Mouse (Mus musculus) G1E-ER4 (cell line): ENCODE data around the gene Lst1. TPM values are rescaled to one million over a fixed set of nuclear protein-coding genes. Genes with fewer than 3 reads are reported as not detected.

Experiments used
- GATA1 ChIP-seq: IDR thresholded peaks from one replicate; pipeline ENCODE4 v1.8.0; 2012; ENCODE audit warnings: low read length, inconsistent platforms
- polyA plus RNA-seq: library from polyadenylated mRNA; stranded (reverse); fragments of >175 nt; gene quantifications from 2 replicates; pipeline ENCODE4 v1.2.3, GENCODE M21; 2012

Lst1 gene
- polyA plus RNA-seq, 1 experiment: 0.39 TPM

DNA sequence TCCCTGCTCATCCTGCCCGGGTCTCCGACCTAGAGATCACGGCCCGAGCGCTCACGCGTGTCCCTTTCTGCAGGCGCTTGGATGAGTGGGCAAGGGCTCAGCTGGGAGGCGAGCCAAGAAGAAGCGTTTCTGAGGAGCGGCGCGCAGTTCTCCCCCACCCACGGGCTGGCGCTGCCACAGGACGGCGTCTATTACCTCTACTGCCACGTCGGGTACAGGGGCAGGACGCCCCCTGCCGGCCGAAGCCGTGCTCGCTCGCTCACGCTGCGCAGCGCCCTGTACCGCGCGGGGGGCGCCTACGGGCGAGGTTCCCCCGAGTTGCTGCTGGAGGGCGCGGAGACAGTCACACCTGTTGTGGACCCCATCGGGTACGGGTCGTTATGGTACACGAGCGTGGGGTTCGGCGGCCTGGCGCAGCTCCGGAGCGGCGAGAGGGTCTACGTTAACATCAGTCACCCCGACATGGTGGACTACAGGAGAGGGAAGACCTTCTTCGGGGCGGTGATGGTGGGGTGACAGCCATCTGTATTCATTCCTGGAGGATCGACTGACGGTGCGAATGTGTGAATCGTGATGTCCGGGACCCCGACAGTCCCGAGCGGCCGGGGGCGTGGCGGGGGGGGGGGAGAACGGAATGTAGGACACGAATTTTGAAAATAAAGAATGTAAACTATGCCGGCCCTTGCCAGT, 7.5 kb upstream of the Lst1 start:
- TF ChIP-seq GATA1: no peak

GRCm38 (mm10) chr17:35194844-35195630, 6.8 kb upstream of the Lst1 start:
- TF ChIP-seq GATA1: no peak

- no peak for TF ChIP-seq GATA1
These were observed 5.9 kb upstream of the Lst1 start, which contains the start of gene Ltb for GRCm38 (mm10) chr17:35193881-35194843. Gene Ltb, plus strand, starts transcription at chr17:35194439.

DNA sequence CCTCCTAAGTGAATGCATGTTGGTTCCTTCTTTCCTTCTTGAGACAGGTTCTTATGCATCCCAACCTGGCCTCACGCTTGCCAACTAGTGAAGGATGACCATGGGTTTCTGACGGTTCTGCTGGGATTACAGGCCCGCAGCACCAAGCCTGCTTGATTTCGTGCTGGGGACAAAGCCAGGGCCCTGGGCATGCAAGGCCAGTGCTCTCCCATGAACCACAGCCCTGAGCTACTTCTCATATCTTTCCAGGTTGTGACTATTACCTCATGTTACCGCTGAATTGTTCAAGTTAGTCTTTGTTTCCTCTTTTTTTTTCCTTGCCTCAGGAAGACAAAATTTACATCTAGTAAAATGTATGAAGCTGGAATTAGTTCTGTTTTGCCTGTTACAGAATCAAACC, 4.7 kb upstream of the Lst1 start:
- TF ChIP-seq GATA1: no peak

GRCm38 (mm10) chr17:35191723-35192122, 3.5 kb upstream of the Lst1 start:
- TF ChIP-seq GATA1: no peak

DNA sequence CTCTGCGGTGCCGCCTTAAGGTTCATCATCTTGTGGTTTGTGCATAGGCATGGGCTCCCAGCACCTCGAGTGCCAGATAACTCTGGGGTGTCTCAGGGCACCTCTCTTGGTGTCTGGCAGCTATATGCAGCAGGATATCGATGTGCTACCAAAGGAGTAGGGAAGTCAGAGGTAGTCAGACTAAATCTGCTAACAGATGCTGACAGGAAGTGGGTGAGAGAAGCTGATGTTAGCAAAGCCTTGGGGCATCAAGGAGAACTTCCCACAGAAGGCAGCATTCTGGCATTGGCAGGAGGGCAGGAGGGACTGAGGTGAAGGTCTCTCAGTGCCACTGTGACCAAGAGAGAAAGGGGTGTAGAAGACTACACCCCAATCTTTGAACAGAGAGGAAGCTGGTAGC, 1.9 kb upstream of the Lst1 start:
- TF ChIP-seq GATA1: no peak

GRCm38 (mm10) chr17:35189186-35189585, 947 bp upstream of the Lst1 start:
- TF ChIP-seq GATA1: no peak

GRCm38 (mm10) chr17:35187345-35187744, 894 bp downstream of the Lst1 start:
- TF ChIP-seq GATA1: no peak

- no peak for TF ChIP-seq GATA1
These were observed 1.6 kb downstream of the Lst1 start for GRCm38 (mm10) chr17:35186681-35187080.

GRCm38 (mm10) chr17:35185639-35186611, 2.3 kb downstream of the Lst1 start:
- TF ChIP-seq GATA1: no peak

GRCm38 (mm10) chr17:35180093-35180492, 8.1 kb downstream of the Lst1 start:
- no peak for TF ChIP-seq GATA1

DNA sequence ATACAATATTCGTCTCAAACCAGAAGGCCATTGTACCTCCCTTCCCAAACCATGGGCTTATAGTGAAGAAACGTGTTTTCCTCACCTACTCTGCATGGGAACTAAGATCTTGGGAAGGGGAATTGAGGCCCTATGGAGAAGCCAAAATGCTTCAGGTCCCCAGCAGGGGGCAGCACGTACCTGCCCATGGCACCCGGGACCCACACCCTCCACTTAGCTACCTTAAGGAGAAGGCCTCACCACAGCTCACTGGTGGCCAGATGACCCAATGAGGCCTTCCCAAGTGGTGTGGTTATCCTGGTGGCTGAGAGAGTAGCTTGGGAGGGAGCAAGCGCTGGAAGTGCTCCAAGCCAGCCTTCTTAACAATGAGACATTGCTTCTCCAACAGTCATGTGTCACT, 9.7 kb downstream of the Lst1 start:
- no peak for TF ChIP-seq GATA1

GRCm38 (mm10) chr17:35175968-35176367, 12.3 kb downstream of the Lst1 start, which contains the start of gene Aif1:
Gene Aif1, minus strand, starts transcription at chr17:35176068.
- TF ChIP-seq GATA1: no peak

DNA sequence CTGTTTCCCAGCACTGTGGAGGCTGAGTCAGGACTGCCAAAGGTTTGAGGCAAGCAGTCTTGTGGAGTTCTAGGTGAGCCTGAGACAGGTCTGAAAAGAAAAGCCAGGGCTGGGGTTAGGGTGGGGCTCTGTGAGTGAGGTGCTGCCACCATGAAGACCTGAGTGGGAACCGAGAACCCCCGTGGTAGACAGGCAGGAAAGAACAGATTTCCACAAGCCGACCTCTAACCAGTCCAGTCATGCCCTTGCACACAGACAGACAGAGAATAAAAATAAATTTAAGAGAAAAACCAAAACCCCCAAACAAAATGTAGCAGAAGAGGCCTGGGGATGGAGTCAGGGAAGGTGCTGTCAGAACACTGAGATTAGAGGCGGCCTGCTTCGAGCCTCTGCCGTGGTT, 12.9 kb downstream of the Lst1 start:
- TF ChIP-seq GATA1: no peak
